Mouse (Mus musculus) layer of hippocampus, postnatal 14 days (tissue): ENCODE data around the gene Scamp1. TPM values are rescaled to one million over a fixed set of nuclear protein-coding genes. Genes with fewer than 3 reads are reported as not detected.

ENCODE experiments used
- DNase-seq, 2 experiments: peaks; one replicate each; pipeline ENCODE4 v3.0.0; 2021 to 2022; ENCODE audit warnings: low spot score in 2 of 2, mixed read lengths in 1 of 2
- total RNA-seq, 2 experiments: library from RNA; stranded (reverse); gene quantifications; 2 replicates each; pipeline ENCODE4 v1.2.3; 2021

The Scamp1 gene
- total RNA-seq, 2 experiments from 2014 or later: 180 to 182 TPM

DNA sequence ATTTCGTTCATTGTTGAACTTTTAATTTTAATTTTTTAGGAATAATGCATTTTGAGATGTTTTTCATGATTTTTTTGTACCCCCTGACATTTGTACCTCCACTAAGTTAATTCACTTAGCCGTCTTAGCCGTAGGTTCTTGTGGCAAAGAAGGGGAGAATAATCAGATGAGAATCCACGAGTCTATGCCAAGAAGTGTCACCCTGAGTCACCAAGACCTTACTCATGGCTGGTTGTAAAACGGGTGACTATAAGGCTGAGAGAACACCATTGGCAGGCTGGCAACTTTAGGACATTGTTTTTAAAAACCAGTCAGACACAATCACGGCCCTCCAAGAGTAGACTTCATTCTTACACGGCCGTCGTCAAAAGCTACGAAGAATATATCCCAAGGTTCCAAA, 132.8 kb downstream of the Scamp1 start:
- DNase-seq: no peak

Other genes with a start within 250 kb of the Scamp1 start
- 10 to 100 TPM; 35.5 to 40.1 TPM for gene Lhfpl2, start 228.1 kb downstream of the Scamp1 start, total RNA-seq
- 10 to 100 TPM; 49.1 to 53.9 TPM for gene Ap3b1, start 73.1 kb upstream of the Scamp1 start, total RNA-seq